Mouse (Mus musculus) midbrain, postnatal 0 days (tissue): Measurements from ENCODE around the gene Ocln. TPM values are rescaled to one million over a fixed set of nuclear protein-coding genes. Genes with fewer than 3 reads are reported as not detected.

Experiments used
- ATAC-seq: fragments of 200-750 bp; cut with Nextera tagmentation; 2 replicates; pipeline ENCODE4 v1.8.0; 2017; ENCODE audit warnings: moderate number of reproducible peaks, mild to moderate bottlenecking, moderate TSS enrichment, moderate library complexity; ENCODE audit not compliant: low FRiP score
- DNase-seq: peaks from one replicate; pipeline ENCODE4 v3.0.0-alpha.2; 2015; ENCODE audit warnings: low spot score
- H3K27ac ChIP-seq: fragments of 300-500 bp; sonication (generic); 2 replicates; pipeline ENCODE4 v1.5.1; 2014; ENCODE audit warnings: low read depth, mild to moderate bottlenecking, low read length, mixed read lengths
- H3K27me3 ChIP-seq: fragments of 300-500 bp; sonication (generic); 2 replicates; pipeline ENCODE4 v1.6.1; 2014; ENCODE audit warnings: low read length, control low read depth, mixed read lengths; ENCODE audit not compliant: insufficient read depth
- H3K36me3 ChIP-seq: fragments of 300-500 bp; sonication (generic); 2 replicates; pipeline ENCODE4 v1.6.1; 2014; ENCODE audit warnings: low read length, control low read depth, mixed read lengths; ENCODE audit not compliant: insufficient read depth
- H3K4me1 ChIP-seq: fragments of 300-500 bp; sonication (generic); 2 replicates; pipeline ENCODE4 v1.6.1; 2014; ENCODE audit warnings: mild to moderate bottlenecking, control low read depth, antibody characterized with exemption, low read length, mixed read lengths; ENCODE audit not compliant: insufficient read depth
- H3K4me2 ChIP-seq: fragments of 300-500 bp; sonication (generic); 2 replicates; pipeline ENCODE4 v1.6.1; 2014; ENCODE audit warnings: low read depth, mild to moderate bottlenecking, low read length, mixed read lengths; ENCODE audit not compliant: poor library complexity, severe bottlenecking
- H3K4me3 ChIP-seq: fragments of 300-500 bp; sonication (generic); 2 replicates; pipeline ENCODE4 v1.5.1; 2014; ENCODE audit warnings: low read depth, mild to moderate bottlenecking, low read length, moderate library complexity
- H3K9ac ChIP-seq: fragments of 300-500 bp; sonication (generic); replicated peaks from 2 replicates; pipeline ENCODE4 v1.6.1; 2014; ENCODE audit warnings: mild to moderate bottlenecking, low read length, moderate library complexity, mixed read lengths; ENCODE audit not compliant: poor library complexity, severe bottlenecking
- H3K9me3 ChIP-seq: fragments of 300-500 bp; sonication (generic); 2 replicates; pipeline ENCODE4 v1.6.1; 2016; ENCODE audit warnings: low read length, control low read depth
- CTCF ChIP-seq: IDR thresholded peaks from 2 replicates; pipeline ENCODE4 v1.5.1; 2016; ENCODE audit warnings: antibody characterized with exemption, mild to moderate bottlenecking
- WGBS: fragments of 180-500 bp; shearing (Covaris S2); extraction: QIAGEN DNeasy Blood & Tissue Kit; methylation state at CpG from one replicate; pipeline ENCODE4 v1.1.7; 2014; 5-methylcytosine and 5-hydroxymethylcytosine counted together
- polyA plus RNA-seq: library from polyadenylated mRNA; unstranded; fragments of >200 nt; fragmentation: Nextera tagmentation; extraction: Ambion mirVana; gene quantifications from 2 replicates; pipeline ENCODE4 v1.2.1, GENCODE M21; 2015
- total RNA-seq: library from RNA; depleted of rRNA; stranded (reverse); fragments of >200 nt; gene quantifications from 2 replicates; pipeline ENCODE4 v1.2.3, GENCODE M21; 2014

Gene Ocln
- total and polyA plus RNA-seq, 2 experiments from 2014 or later: 9.0 to 12.7 TPM

GRCm38 (mm10) chr13:100493313-100493712 is 59.2 kb downstream of the Ocln start:
- no peak for TF ChIP-seq CTCF
- Histone ChIP-seq H3K4me1 (no peaks in the 10 kb centered on the region), H3K9ac (no peak overlapping the region), H3K27me3 (no peaks in the 10 kb centered on the region), H3K4me2 (no peak overlapping the region), H3K27ac (no peak overlapping the region), H3K9me3 (no peaks in the 10 kb centered on the region), H3K36me3 (peaks cover under 1% of the 10 kb centered on the region; the same call in 1 of the 2 replicates), H3K4me3 (no peak overlapping the region)
- 84% methylated on average over 8 of the region's 8 CpGs for WGBS
- no peak for DNase-seq
- ATAC-seq: no peak

DNA sequence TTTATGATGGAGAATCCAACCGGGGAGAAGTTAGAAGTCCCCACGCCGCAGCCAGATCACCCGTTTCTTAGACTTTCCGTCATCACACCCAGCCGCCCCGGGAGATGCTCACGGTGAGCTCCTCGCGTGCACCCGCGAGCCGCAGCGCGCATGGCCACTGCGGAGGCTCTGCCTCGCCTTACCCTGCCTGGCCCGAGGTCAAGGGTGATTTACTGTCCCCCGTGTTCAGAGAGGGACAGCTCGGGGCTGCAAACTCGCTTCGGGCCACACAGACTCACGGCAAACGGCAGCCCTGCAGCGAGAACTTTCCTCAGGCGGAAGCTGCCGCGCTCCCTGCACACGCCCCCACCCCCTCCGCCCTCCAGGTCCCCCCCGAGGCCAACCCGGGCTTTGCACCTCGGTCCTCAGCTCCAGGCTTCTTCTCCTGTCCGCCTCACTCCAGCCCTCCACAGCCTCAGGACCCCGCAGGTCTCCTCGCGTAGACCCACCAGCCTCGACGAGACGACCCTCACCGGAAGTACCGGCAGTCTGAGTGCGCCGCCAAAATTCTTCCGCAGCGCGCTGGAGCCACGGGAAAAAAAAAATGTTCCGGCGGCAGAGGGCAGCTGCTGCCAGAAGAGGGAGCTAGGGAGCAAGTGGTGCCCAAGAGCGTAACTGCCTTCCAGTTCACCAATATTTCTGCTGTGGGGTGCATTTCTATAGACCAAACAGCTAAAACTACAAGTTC is 60.3 kb downstream of the Ocln start, which contains the start of gene Gtf2h2:
Gene Gtf2h2 (minus strand): TSS at position 519 of the 727 bp plus-strand sequence.
- Histone ChIP-seq H3K9ac (peak within 1 kb of the TSS; percentile 79), H3K9me3 (no peaks in the 10 kb centered on the region), H3K4me2 (peak within 1 kb of the TSS; percentile 76), H3K4me3 (peak within 1 kb of the TSS; percentile 94), H3K36me3 (peaks cover 10% of the 10 kb centered on the region; the same call in 1 of the 2 replicates), H3K27ac (peak within 1 kb of the TSS; percentile 82), H3K4me1 (no peaks in the 10 kb centered on the region), H3K27me3 (no peaks in the 10 kb centered on the region)
- DNase-seq: peak; percentile 89
- ATAC-seq: peak; percentile 87
- WGBS: under 1% methylated on average over 51 of the region's 51 CpGs
- TF ChIP-seq CTCF: peak; percentile 98

- ATAC-seq: peak; percentile 13; the same call in 1 of the 2 replicates
- no peaks in the 10 kb centered on the region for H3K4me1 ChIP-seq
- no peak for TF ChIP-seq CTCF
Observed at GRCm38 (mm10) chr13:100491623-100492022, 60.9 kb downstream of the Ocln start.

GRCm38 (mm10) chr13:100490424-100490823 is 62.1 kb downstream of the Ocln start:
- Histone ChIP-seq H3K27me3 (no peaks in the 10 kb centered on the region), H3K27ac (no peak overlapping the region), H3K4me2 (no peak overlapping the region), H3K4me1 (no peaks in the 10 kb centered on the region), H3K9me3 (no peaks in the 10 kb centered on the region), H3K4me3 (no peak overlapping the region), H3K36me3 (peaks cover 19% of the 10 kb centered on the region; the same call in 1 of the 2 replicates), H3K9ac (0 out of 2 replicates have a peak overlapping the region, but pooled peaks have one; percentile 13)
- 87% methylated on average over 5 of the region's 5 CpGs for WGBS
- ATAC-seq (no peak), DNase-seq (no peak)
- TF ChIP-seq CTCF: no peak

More at GRCm38 (mm10) chr13:100491623-100492022, 60.9 kb downstream of the Ocln start:
- H3K27ac ChIP-seq: no peak overlapping the region
- H3K9ac ChIP-seq: peak overlapping the region; percentile 79
- peaks cover 16% of the 10 kb centered on the region; the same call in 1 of the 2 replicates for H3K36me3 ChIP-seq
- no peak for DNase-seq
- peak overlapping the region; percentile 94 for H3K4me3 ChIP-seq
- WGBS: 18% methylated on average over 6 of the region's 6 CpGs
- no peaks in the 10 kb centered on the region for H3K27me3 ChIP-seq
- peak overlapping the region; percentile 76 for H3K4me2 ChIP-seq
- H3K9me3 ChIP-seq: no peaks in the 10 kb centered on the region

GRCm38 (mm10) chr13:100483610-100484009 is 68.9 kb downstream of the Ocln start:
- Histone ChIP-seq H3K36me3 (peaks cover 45% of the 10 kb centered on the region), H3K27ac (no peak overlapping the region), H3K4me3 (no peak overlapping the region), H3K27me3 (no peaks in the 10 kb centered on the region), H3K4me1 (no peaks in the 10 kb centered on the region), H3K4me2 (no peak overlapping the region), H3K9ac (no peak overlapping the region), H3K9me3 (no peaks in the 10 kb centered on the region)
- DNase-seq: no peak
- no peak for ATAC-seq
- no peak for TF ChIP-seq CTCF
- WGBS: 98% methylated on average over 7 of the region's 7 CpGs

- no peak for ATAC-seq
- Histone ChIP-seq H3K4me3 (no peak overlapping the region), H3K9ac (no peak overlapping the region), H3K27ac (no peak overlapping the region), H3K4me1 (no peaks in the 10 kb centered on the region), H3K36me3 (peaks cover 37% of the 10 kb centered on the region), H3K9me3 (no peaks in the 10 kb centered on the region), H3K27me3 (no peaks in the 10 kb centered on the region), H3K4me2 (no peak overlapping the region)
- no peak for TF ChIP-seq CTCF
- 96% methylated on average over 2 of the region's 2 CpGs for WGBS
- DNase-seq: no peak
Observed at GRCm38 (mm10) chr13:100463527-100464222, 88.8 kb downstream of the Ocln start.
